Mouse (Mus musculus): ENCODE measurements around the gene Exosc7.

Exosc7 gene

DNA sequence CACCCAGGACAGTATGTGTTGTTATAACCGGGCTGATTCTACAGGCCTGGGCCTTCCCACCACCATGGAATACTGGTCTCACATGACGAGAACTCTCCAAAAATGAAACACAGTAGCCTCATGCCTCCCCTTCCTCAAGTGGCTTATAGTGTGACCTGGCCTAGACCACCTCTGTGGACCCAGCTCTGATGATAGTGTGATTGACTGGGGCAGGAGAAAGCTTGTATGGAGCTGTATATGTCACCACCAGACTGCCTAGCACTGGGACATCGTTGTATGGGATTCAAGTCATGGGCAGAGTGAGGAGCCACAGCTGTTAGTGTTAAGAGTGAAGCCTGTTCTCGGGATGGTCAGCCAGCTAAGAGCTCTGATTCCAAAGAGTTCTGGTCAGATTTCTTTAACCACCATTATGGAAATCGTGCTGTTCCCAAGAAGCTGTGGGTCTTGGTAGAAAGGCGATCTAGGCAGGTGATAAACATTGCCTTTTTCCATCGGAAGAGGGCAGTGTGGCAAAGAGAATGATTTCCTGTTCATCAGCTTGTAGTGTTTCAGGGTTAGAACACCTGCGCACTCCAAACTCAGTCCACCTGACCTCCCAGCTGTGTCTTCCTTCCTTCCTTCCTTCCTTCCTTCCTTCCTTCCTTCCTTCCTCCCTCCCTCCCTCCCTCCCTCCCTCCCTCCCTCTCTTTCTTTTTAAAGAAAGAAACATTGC lies 45.3 kb downstream of the Exosc7 start:
- no peak for TF ChIP-seq GATA4 (IDR thresholded peaks at IDR 0.05; ENCODE audit: insufficient replicate concordance, low read length)

DNA sequence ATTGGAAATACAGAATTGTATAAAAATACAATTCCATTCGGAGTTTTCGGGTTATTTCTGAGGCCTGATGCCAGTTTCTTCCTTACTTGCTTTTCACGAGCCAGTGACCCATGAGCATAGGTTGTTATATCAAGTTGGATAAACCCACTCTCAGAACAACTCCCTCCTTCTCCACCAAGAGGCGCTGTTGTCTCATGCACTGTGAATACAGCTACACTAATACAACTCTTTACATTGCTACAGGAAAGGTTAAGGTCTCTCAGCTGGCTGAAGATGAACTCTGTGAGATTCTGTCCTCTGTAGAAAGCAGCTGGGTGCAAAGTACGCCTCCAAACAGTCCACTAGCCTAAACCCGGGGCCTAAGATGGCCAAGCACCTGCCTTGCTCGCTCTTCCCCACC lies 46.3 kb downstream of the Exosc7 start:
- TF ChIP-seq GATA4 (IDR thresholded peaks at IDR 0.05; ENCODE audit: insufficient replicate concordance, low read length) = no peak

DNA sequence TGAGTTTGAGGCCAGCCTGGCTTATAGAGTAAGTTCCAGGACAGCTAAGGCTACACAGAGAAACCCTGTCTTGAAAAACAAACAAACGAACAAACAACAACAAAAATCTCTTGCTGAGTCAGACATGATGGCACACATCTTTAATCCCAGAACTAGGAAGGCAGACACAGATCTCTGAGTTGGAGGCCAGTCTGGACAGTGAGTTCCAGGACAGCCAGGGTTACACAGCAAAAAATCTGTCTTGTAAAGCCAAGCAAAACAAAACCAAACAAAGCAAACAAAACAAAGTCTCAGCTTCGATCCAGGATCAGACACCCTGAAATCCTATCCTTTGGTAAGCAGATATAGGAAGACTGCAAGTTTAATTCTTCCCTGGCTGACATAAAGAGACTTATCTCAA lies 48.8 kb downstream of the Exosc7 start:
- no peak for TF ChIP-seq GATA4 (IDR thresholded peaks at IDR 0.05; ENCODE audit: insufficient replicate concordance, low read length)

DNA sequence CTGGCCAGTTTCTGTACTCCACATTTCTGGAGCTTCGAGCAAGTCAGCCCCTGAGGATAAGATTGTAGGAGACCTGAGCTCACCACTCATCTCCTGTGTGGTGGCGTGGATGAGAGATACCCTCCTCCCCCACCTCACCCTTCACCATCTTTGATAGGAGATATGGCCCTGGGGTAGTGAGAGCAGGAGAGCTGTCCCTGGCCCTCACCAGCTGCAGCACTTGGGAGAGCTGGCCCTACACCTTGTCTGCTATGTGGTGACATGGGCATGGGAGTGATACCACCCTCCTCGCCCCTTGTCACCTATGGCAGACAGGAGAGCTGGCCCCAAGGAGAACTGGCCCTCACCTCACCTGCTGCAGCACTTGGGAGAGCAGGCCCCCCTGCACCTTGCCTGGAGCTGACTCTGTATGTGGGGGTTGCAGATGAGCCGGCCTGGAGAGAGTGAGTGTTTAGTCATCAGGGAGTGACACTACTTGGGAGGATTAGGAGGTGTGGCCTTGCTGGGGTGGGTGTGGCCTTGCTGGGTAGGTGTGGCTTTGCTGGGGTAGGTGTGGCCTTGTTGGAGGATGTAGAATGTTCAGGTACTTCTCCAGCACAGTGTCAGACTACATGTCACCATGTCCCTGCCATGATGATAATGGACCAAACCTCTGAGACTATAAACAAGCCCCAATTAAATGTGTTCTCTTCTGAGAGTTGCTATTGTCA lies 50.1 kb downstream of the Exosc7 start:
- no peak for TF ChIP-seq GATA4 (IDR thresholded peaks at IDR 0.05; ENCODE audit: insufficient replicate concordance, low read length)

DNA sequence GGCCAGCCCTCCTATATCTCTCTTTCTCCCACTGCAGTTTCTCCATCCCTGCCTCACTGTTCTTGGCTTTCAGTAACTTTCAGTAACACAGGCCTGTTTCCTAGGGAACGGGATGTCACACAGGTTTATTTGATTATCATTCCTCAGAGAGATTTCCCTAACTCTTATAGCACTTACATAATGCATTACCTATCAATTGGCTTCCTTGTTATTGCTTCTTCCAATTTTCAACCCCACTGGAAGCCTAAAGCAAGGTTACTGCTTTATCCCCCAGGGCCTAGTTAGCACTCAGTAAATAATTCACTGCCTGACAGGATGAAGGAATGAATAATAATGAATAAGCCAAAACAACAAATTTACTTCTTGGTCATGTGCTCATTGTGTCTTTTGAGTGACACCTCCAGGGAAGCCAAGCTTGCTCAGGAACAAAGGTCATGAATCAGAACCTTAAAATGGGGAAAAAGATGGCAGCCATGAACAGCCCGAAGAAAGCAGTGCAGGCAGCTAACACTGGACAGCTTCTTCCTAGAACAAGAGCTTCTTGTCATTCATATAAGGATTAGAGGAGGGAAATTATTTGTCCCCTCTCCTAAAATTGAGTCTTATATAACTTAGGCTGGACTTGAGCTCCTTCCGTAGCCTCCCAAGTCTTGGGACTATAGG lies 52.9 kb downstream of the Exosc7 start:
- no peak for TF ChIP-seq GATA4 (IDR thresholded peaks at IDR 0.05; ENCODE audit: insufficient replicate concordance, low read length)

DNA sequence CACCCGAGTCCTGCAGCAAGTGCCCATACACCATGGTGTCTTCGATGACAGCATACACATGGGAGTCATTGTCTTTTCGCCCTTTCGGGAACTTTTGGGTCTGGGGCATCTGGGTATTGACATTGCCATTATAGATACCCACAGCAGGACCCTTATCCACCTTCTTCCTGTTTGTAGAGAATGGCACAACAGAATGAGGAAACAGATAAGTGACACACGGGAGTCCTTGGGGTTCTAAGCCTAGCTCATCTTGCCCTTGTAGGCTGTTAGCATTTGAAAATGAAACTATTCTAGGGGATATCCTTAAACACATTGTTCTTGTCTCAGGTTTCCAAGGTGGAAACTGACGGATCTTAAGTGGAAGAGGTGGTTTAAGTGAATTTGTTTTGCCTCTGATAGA lies 60.7 kb downstream of the Exosc7 start:
- no peak for TF ChIP-seq GATA4 (IDR thresholded peaks at IDR 0.05; ENCODE audit: insufficient replicate concordance, low read length)

DNA sequence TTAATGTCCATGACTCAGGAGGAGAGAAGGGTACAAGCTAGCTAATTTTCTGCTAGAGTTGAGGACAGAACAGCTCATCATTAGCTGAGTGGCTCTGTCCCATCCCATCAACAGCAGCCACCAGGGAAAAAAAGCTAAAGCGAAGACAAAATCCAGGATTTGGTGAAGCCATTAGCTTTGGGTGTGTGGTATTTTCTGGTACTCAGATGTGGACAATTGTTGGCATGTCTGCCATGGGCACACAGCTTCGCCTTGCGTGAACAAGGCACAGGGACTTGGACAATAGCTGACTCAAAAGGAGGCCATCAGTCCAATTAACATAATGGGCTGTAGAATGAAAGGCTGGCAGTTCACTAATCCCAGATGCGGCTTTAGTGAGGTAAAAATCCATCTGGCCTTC lies 61.3 kb downstream of the Exosc7 start:
- no peak for TF ChIP-seq GATA4 (IDR thresholded peaks at IDR 0.05; ENCODE audit: insufficient replicate concordance, low read length)

DNA sequence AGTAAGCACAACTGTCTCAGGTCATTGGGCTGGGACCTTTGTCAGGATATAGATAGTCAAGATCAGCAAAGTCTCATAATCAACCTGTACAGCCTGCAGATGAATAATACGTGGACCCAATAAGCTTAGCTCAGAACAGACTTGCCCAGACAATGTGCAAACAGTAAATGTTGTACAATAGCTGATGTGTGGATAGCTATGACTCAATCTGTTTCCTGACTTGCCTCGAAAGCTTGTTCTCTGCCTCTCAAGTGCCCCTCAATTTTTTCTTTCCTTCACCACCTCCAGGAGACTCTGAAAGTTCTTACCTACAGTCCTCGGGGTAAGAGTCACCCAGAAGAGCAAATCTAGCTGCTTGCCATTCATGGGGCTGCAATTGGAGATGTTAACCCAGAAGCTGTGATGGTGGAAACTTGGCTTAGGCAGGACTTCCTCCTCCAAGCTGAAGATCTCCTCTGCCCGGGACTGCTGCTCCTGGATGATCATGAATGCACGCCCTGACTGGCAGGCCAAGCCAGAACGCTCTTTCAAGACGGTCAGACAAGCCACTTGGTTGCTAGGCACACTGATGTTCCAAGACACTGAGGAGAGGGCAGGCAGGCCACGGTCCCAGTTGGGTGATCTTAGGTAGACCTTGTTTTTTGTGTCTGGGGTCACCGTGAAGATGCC lies 64.5 kb downstream of the Exosc7 start:
- TF ChIP-seq GATA4 (IDR thresholded peaks at IDR 0.05; ENCODE audit: insufficient replicate concordance, low read length) = no peak

DNA sequence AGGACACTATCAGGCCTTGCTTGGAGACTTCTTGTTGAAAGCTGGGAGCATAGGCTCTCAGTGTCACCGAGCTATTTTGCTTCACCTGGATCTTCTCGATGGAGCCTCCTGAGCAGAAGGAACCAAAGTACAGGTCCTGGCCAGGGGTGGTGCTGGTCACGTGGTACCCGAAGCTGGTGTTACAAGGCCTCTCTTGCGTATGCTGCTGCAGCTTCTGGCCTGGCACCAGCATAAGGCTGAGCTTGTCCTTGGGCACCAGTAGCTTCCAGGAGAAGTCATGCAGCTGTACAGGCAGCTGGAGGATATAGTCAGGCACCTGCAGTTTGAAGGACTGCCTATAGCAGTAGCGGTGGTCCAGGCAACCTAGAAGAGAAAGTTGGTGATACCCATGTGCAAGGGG lies 67.0 kb downstream of the Exosc7 start:
- no peak for TF ChIP-seq GATA4 (IDR thresholded peaks at IDR 0.05; ENCODE audit: insufficient replicate concordance, low read length)

DNA sequence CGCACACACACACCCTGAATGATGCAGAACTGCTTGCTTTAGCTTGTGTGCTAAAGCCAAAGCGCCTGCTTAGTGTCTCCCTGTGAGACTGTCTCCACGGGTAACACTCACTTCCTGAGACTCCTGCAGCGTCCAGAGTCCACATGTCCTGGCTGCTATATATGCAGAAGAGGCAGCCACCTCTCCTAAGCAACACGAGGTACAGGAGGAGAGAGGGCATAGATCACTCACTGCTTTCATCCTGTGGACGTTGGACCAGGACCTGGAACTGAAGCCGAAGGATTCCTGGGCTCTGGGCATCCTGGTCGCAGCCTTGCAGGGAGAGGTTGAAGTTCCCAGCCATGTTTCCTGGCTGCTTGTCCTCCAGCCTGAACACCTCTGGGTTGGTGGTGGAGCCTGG lies 70.2 kb downstream of the Exosc7 start:
- TF ChIP-seq GATA4 (IDR thresholded peaks at IDR 0.05; ENCODE audit: insufficient replicate concordance, low read length) = no peak

DNA sequence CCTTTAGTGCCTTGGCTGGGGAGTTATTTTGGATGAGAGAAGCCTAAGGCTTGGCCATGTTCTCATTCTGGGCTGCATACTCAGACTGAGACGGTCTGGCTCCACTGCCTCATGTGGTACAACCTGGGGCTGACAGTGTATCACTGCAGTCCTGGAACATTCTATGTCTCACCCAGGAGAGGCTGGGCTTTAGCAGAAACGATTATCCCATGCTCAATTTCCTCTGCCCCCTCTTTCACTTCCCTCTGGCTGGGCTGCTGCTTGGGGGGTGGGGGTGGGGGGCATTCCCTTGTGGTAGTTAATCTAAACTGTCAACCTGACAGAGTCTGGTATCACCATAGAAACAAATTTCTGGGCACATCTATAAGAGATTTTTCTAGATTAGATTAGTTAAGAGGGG lies 72.5 kb downstream of the Exosc7 start:
- TF ChIP-seq GATA4 (IDR thresholded peaks at IDR 0.05; ENCODE audit: insufficient replicate concordance, low read length) = no peak

All from liver, adult (tissue).